Mouse (Mus musculus) kidney, embryonic 15.5 days (tissue): Measurements from ENCODE around the gene Dlg4. TPM values are rescaled to one million over a fixed set of nuclear protein-coding genes. Genes with fewer than 3 reads are reported as not detected.
A peak's percentile ranks its signal among the peaks of the same experiment; 100 is the strongest.

Experiments used
- ATAC-seq: fragments of 200-750 bp; cut with Nextera tagmentation; replicated peaks from 2 replicates; pipeline ENCODE4 v1.8.0; 2017; ENCODE audit warnings: moderate TSS enrichment; ENCODE audit not compliant: low FRiP score
- H3K27ac ChIP-seq: fragments of 300-500 bp; sonication (generic); 2 replicates; pipeline ENCODE4 v1.5.1; 2015; ENCODE audit warnings: mild to moderate bottlenecking, inconsistent platforms
- H3K27me3 ChIP-seq: fragments of 300-500 bp; sonication (generic); 2 replicates; pipeline ENCODE4 v1.6.1; 2015; ENCODE audit warnings: inconsistent platforms
- H3K36me3 ChIP-seq: fragments of 300-500 bp; sonication (generic); 2 replicates; pipeline ENCODE4 v1.6.1; 2015; ENCODE audit warnings: inconsistent platforms
- H3K4me1 ChIP-seq: fragments of 300-500 bp; sonication (generic); 2 replicates; pipeline ENCODE4 v1.6.1; 2015; ENCODE audit warnings: inconsistent platforms
- H3K4me2 ChIP-seq: fragments of 300-500 bp; sonication (generic); 2 replicates; pipeline ENCODE4 v1.6.1; 2015; ENCODE audit warnings: moderate library complexity, mild to moderate bottlenecking, inconsistent platforms
- H3K4me3 ChIP-seq: fragments of 300-500 bp; sonication (generic); replicated peaks from 2 replicates; pipeline ENCODE4 v1.5.1; 2015; ENCODE audit warnings: mild to moderate bottlenecking, inconsistent platforms
- H3K9ac ChIP-seq: fragments of 300-500 bp; sonication (generic); 2 replicates; pipeline ENCODE4 v1.6.1; 2015; ENCODE audit warnings: mild to moderate bottlenecking, inconsistent platforms
- H3K9me3 ChIP-seq: fragments of 300-500 bp; sonication (generic); replicated peaks from 2 replicates; pipeline ENCODE4 v1.6.1; 2016; ENCODE audit warnings: inconsistent platforms
- WGBS: fragments of 180-500 bp; shearing (Covaris S2); methylation state at CpG from one replicate; pipeline ENCODE4 v1.1.7; 2015; ENCODE audit warnings: mixed read lengths; 5-methylcytosine and 5-hydroxymethylcytosine counted together
- polyA plus RNA-seq: library from polyadenylated mRNA; unstranded; fragments of >200 nt; fragmentation: Nextera tagmentation; extraction: Ambion mirVana; gene quantifications from 2 replicates; pipeline ENCODE4 v1.2.1, GENCODE M21; 2015

Gene Dlg4
- polyA plus RNA-seq, 1 experiment from 2014 or later: 15.2 TPM

DNA sequence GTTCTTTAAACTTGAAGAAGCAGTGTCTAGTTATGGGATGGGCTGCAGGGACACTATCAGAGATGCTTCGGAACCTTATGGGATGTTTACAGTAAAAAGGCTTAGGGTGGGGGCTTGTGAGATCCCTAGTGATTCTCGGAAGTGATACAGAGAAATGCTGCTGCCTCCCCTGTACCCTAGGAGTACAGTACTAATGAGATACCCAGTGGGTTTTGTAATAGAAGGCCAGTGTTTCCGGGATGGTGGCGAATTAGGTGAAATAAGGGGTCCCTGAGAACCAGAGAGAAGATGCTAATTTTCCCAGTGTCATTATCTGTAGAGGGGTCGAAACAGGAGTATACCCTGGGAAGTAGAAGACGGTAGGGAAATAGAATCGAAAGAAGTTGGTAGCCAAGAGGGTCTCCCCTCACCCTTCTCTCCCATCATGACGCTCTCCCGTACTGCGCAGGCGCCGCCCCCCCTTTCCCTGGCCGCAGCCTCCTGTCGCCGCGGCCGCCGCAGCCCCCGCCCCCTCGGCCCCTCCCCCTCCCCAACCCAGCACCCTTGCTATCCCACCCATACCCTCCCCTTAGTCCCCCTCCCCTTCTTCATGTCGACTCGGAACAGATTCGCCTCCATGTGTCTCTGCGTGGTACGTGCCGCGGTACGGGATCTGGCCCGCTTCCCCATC lies 6.9 kb downstream of the Dlg4 start:
- Histone ChIP-seq H3K4me1 (peaks cover 87% of the 10 kb centered on the region), H3K9me3 (no peaks in the 10 kb centered on the region), H3K27ac (no peak overlapping the region), H3K4me3 (peak overlapping the region; percentile 37), H3K4me2 (peak overlapping the region; percentile 63), H3K36me3 (no peaks in the 10 kb centered on the region), H3K9ac (peak overlapping the region; percentile 31; the same call in 1 of the 2 replicates), H3K27me3 (no peaks in the 10 kb centered on the region)
- WGBS: 5% methylated on average over 28 of the region's 29 CpGs
- ATAC-seq: no peak

GRCm38 (mm10) chr11:70024151-70024514 lies 7.4 kb downstream of the Dlg4 start:
- H3K4me1 ChIP-seq: peaks cover 87% of the 10 kb centered on the region

GRCm38 (mm10) chr11:70026689-70027088 lies 9.9 kb downstream of the Dlg4 start:
- peak overlapping the region; percentile 68 for H3K4me2 ChIP-seq
- under 1% methylated on average over 16 of the region's 19 CpGs for WGBS
- peak; percentile 80 for ATAC-seq
- H3K4me1 ChIP-seq: peaks cover 75% of the 10 kb centered on the region
- H3K4me3 ChIP-seq: peak overlapping the region; percentile 39
- H3K27me3 ChIP-seq: no peaks in the 10 kb centered on the region
- peaks cover 15% of the 10 kb centered on the region for H3K36me3 ChIP-seq
- H3K9ac ChIP-seq: 0 out of 2 replicates have a peak overlapping the region, but pooled peaks have one; percentile 23
- peak overlapping the region; percentile 89 for H3K27ac ChIP-seq
- no peaks in the 10 kb centered on the region for H3K9me3 ChIP-seq

More at GRCm38 (mm10) chr11:70024151-70024514, 7.4 kb downstream of the Dlg4 start:
- peak overlapping the region; percentile 31; the same call in 1 of the 2 replicates for H3K9ac ChIP-seq
- H3K27me3 ChIP-seq: no peaks in the 10 kb centered on the region
- H3K36me3 ChIP-seq: no peaks in the 10 kb centered on the region
- WGBS: 17% methylated on average over 6 of the region's 6 CpGs
- no peaks in the 10 kb centered on the region for H3K9me3 ChIP-seq
- peak overlapping the region; percentile 37 for H3K4me3 ChIP-seq
- peak overlapping the region; percentile 63 for H3K4me2 ChIP-seq
- ATAC-seq: no peak
- no peak overlapping the region for H3K27ac ChIP-seq

GRCm38 (mm10) chr11:70027397-70027796 lies 10.7 kb downstream of the Dlg4 start:
- Histone ChIP-seq H3K4me3 (peak overlapping the region; percentile 39), H3K27ac (peak overlapping the region; percentile 89), H3K36me3 (peaks cover 22% of the 10 kb centered on the region), H3K27me3 (no peaks in the 10 kb centered on the region), H3K9me3 (no peaks in the 10 kb centered on the region), H3K9ac (0 out of 2 replicates have a peak overlapping the region, but pooled peaks have one; percentile 23), H3K4me2 (peak overlapping the region; percentile 68), H3K4me1 (peaks cover 70% of the 10 kb centered on the region)
- 18% methylated on average over 9 of the region's 9 CpGs for WGBS
- no peak for ATAC-seq

GRCm38 (mm10) chr11:70028401-70029129 lies 11.8 kb downstream of the Dlg4 start:
- H3K27ac ChIP-seq: peak overlapping the region; percentile 89
- no peaks in the 10 kb centered on the region for H3K27me3 ChIP-seq
- H3K9me3 ChIP-seq: no peaks in the 10 kb centered on the region
- H3K4me3 ChIP-seq: peak overlapping the region; percentile 31
- WGBS: 17% methylated on average over 12 of the region's 12 CpGs
- H3K9ac ChIP-seq: no peak overlapping the region
- peak overlapping the region; percentile 68 for H3K4me2 ChIP-seq
- peaks cover 34% of the 10 kb centered on the region for H3K36me3 ChIP-seq
- H3K4me1 ChIP-seq: peaks cover 62% of the 10 kb centered on the region
- ATAC-seq: no peak; the same call in 1 of the 2 replicates

DNA sequence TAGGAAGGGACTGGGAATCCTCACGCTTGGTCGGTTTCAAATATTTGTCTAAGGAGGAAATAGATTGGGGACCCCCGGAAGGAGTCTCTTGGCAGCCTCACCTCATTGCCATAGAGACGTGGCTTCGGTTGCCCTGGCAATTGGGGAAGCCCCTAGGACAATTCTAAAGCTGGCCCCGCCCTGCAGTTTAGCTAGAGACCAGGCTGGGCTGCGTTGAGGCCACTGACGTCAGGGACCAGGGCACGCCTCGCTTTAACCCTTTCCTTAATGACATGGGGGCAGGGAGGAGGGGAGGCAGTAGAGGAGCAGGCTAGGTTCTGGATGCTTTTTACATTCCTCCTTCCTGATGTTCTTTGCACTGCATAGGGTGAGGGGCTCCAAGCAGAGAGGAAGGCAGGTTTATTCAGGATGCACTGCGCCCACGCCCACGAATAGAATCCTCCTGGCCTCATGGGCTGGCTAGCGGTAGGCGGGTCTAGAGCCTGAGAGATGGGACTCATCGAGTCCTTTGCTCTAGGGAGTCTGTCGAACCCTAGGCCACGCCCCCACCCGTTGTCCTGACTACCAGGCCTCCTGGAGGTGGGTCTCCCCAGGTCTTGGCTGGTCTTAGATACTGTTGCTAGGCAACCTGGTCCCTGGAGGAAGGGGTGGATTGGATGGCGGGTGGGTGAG lies 12.5 kb downstream of the Dlg4 start:
- Histone ChIP-seq H3K27ac (peak overlapping the region; percentile 89), H3K9me3 (no peaks in the 10 kb centered on the region), H3K36me3 (peaks cover 41% of the 10 kb centered on the region), H3K4me2 (peak overlapping the region; percentile 68), H3K4me1 (peaks cover 55% of the 10 kb centered on the region), H3K9ac (no peak overlapping the region), H3K27me3 (no peaks in the 10 kb centered on the region), H3K4me3 (peak overlapping the region; percentile 31)
- ATAC-seq: peak; percentile 72
- WGBS: under 1% methylated on average over 20 of the region's 20 CpGs

GRCm38 (mm10) chr11:70029829-70030550 lies 13.2 kb downstream of the Dlg4 start:
- peaks cover 47% of the 10 kb centered on the region for H3K36me3 ChIP-seq
- H3K27ac ChIP-seq: peak overlapping the region; percentile 89; the same call in 1 of the 2 replicates
- peaks cover 51% of the 10 kb centered on the region for H3K4me1 ChIP-seq
- H3K4me3 ChIP-seq: peak overlapping the region; percentile 31
- no peak overlapping the region for H3K9ac ChIP-seq
- H3K9me3 ChIP-seq: no peaks in the 10 kb centered on the region
- H3K27me3 ChIP-seq: no peaks in the 10 kb centered on the region
- peak overlapping the region; percentile 68 for H3K4me2 ChIP-seq
- no peak for ATAC-seq
- WGBS: 36% methylated on average over 11 of the region's 11 CpGs

DNA sequence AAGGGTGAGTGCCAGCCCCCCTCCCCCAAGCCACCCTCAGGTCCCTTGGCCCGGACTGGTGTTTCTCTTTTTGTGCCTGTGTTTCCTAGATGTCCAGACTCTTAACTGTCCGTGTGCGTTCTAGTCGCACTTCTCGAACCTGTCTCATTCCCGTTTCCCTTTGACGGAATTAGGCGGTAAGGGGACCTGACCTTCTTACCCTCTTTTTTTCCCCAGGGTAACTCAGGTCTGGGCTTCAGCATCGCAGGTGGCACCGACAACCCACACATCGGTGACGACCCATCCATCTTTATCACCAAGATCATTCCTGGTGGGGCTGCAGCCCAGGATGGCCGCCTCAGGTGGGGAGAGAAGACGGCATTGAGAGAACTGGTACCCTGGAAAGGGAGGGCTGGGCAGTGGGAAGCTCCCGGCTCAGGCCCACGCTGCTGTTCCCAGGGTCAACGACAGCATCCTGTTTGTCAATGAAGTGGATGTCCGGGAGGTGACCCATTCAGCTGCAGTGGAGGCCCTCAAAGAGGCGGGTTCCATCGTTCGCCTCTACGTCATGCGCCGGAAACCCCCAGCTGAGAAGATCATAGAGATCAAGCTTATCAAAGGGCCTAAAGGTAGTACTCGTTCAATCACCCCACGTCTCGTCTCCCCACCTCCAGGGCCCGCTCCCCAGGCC lies 14.0 kb downstream of the Dlg4 start:
- H3K27me3 ChIP-seq: no peaks in the 10 kb centered on the region
- WGBS: 93% methylated on average over 28 of the region's 28 CpGs
- H3K9ac ChIP-seq: no peak overlapping the region
- no peaks in the 10 kb centered on the region for H3K9me3 ChIP-seq
- no peak for ATAC-seq
- peaks cover 46% of the 10 kb centered on the region for H3K4me1 ChIP-seq
- H3K4me2 ChIP-seq: no peak overlapping the region
- peaks cover 51% of the 10 kb centered on the region for H3K36me3 ChIP-seq
- no peak overlapping the region for H3K27ac ChIP-seq
- H3K4me3 ChIP-seq: no peak overlapping the region

- no peak for ATAC-seq
- Histone ChIP-seq H3K4me2 (no peak overlapping the region), H3K27ac (no peak overlapping the region), H3K27me3 (no peaks in the 10 kb centered on the region), H3K9me3 (no peaks in the 10 kb centered on the region), H3K4me1 (peaks cover 41% of the 10 kb centered on the region), H3K9ac (no peak overlapping the region), H3K36me3 (peaks cover 51% of the 10 kb centered on the region), H3K4me3 (no peak overlapping the region)
- WGBS: 97% methylated on average over 11 of the region's 11 CpGs
Measured at GRCm38 (mm10) chr11:70031321-70031670, 14.6 kb downstream of the Dlg4 start.

- no peak overlapping the region for H3K4me3 ChIP-seq
- no peak overlapping the region for H3K4me2 ChIP-seq
- 81% methylated on average over 7 of the region's 7 CpGs for WGBS
- H3K4me1 ChIP-seq: no peaks in the 10 kb centered on the region
- no peak overlapping the region for H3K27ac ChIP-seq
- no peak overlapping the region for H3K9ac ChIP-seq
- peaks cover 79% of the 10 kb centered on the region for H3K36me3 ChIP-seq
- no peaks in the 10 kb centered on the region for H3K27me3 ChIP-seq
- ATAC-seq: no peak
- H3K9me3 ChIP-seq: no peaks in the 10 kb centered on the region
Measured at GRCm38 (mm10) chr11:70038174-70038573, 21.4 kb downstream of the Dlg4 start.

DNA sequence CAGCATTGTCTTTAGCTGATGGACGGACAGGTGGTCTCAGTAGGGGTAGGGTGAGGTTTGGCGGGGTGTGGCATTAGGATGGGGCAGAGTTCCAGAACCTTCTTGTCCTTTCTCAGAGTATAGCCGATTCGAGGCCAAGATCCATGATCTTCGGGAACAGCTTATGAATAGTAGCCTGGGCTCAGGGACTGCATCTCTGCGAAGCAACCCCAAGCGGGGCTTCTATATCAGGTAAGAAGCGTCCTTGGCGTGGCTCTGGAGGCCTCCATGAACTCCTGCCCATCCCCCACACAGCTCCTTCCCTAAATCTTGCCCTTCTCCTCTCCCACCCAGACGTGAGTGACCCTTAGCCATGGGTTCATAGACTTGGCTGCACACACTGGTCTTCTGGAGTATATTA lies 22.9 kb downstream of the Dlg4 start:
- 88% methylated on average over 10 of the region's 10 CpGs for WGBS
- peaks cover 79% of the 10 kb centered on the region for H3K36me3 ChIP-seq

More for the DNA sequence above, 22.9 kb downstream of the Dlg4 start:
- Histone ChIP-seq H3K27me3 (no peaks in the 10 kb centered on the region), H3K9me3 (no peaks in the 10 kb centered on the region), H3K9ac (no peak overlapping the region), H3K4me2 (no peak overlapping the region), H3K4me3 (no peak overlapping the region), H3K4me1 (peaks cover 7% of the 10 kb centered on the region), H3K27ac (no peak overlapping the region)
- ATAC-seq: no peak
